Mouse (Mus musculus) myocyte (in vitro differentiated cells): ENCODE results near the gene Card6. TPM values are rescaled to one million over a fixed set of nuclear protein-coding genes. Genes with fewer than 3 reads are reported as not detected.

Experiments
- H3K27me3 ChIP-seq: one replicate; pipeline ENCODE4 v1.6.1; 2011; ENCODE audit not compliant: control insufficient read depth, insufficient read depth, insufficient read length
- H3K36me3 ChIP-seq: one replicate; pipeline ENCODE4 v1.6.1; 2011; ENCODE audit not compliant: control insufficient read depth, insufficient read depth
- H3K4me2 ChIP-seq: one replicate; pipeline ENCODE4 v1.6.1; 2011; ENCODE audit warnings: low read depth, control low read depth
- H3K4me3 ChIP-seq: one replicate; pipeline ENCODE4 v1.5.1; 2011; ENCODE audit warnings: mild to moderate bottlenecking, control low read depth, moderate library complexity
- H3K79me2 ChIP-seq: one replicate; pipeline ENCODE4 v1.6.1; 2011; ENCODE audit not compliant: control insufficient read depth, insufficient read depth
- H3ac ChIP-seq: one replicate; pipeline ENCODE4 v1.6.1; 2011; ENCODE audit not compliant: control insufficient read depth, insufficient read length
- CEBPB ChIP-seq: IDR thresholded peaks from 2 replicates; pipeline ENCODE4 v1.6.1; 2011; ENCODE audit warnings: mild to moderate bottlenecking, moderate library complexity; ENCODE audit not compliant: poor library complexity, insufficient read depth, severe bottlenecking
- E2F4 ChIP-seq: IDR thresholded peaks from one replicate; pipeline ENCODE4 v1.6.1; 2011; ENCODE audit warnings: mild to moderate bottlenecking, control low read depth, moderate library complexity; ENCODE audit not compliant: insufficient read depth
- MAX ChIP-seq: IDR thresholded peaks from one replicate; pipeline ENCODE4 v1.6.1; 2011; ENCODE audit warnings: low read depth, mild to moderate bottlenecking, control low read depth
- MYOD1 ChIP-seq, 3 experiments: IDR thresholded peaks; one replicate each; pipeline ENCODE4 v1.6.1; 2011; ENCODE audit warnings: control low read depth in 2 of 3, low read depth in 2 of 3, mild to moderate bottlenecking in 2 of 3, moderate library complexity in 1 of 3; ENCODE audit not compliant: insufficient read length in 2 of 3, control insufficient read depth in 1 of 3
- MYOG ChIP-seq, 3 experiments: IDR thresholded peaks; one replicate each; pipeline ENCODE4 v1.6.1; 2011; ENCODE audit warnings: control low read depth in 2 of 3, low read depth in 2 of 3, mild to moderate bottlenecking in 2 of 3; ENCODE audit not compliant: insufficient read length in 2 of 3, control insufficient read depth in 1 of 3, insufficient read depth in 1 of 3
- POLR2A ChIP-seq: IDR thresholded peaks from one replicate; pipeline ENCODE4 v1.6.1; 2011; ENCODE audit warnings: low read depth, mild to moderate bottlenecking, control low read depth, moderate library complexity; ENCODE audit not compliant: insufficient read length
- POLR2AphosphoS2 ChIP-seq: IDR thresholded peaks from one replicate; pipeline ENCODE4 v1.6.1; 2011; ENCODE audit warnings: low read depth, control low read depth; ENCODE audit not compliant: insufficient read length
- REST ChIP-seq: IDR thresholded peaks from one replicate; pipeline ENCODE4 v1.6.1; 2011; ENCODE audit warnings: mild to moderate bottlenecking, control low read depth, moderate library complexity; ENCODE audit not compliant: insufficient read depth, insufficient read length
- SRF ChIP-seq: IDR thresholded peaks from one replicate; pipeline ENCODE4 v1.6.1; 2011; ENCODE audit warnings: low read depth; ENCODE audit not compliant: control insufficient read depth, insufficient read length
- TCF12 ChIP-seq: IDR thresholded peaks from one replicate; pipeline ENCODE4 v1.6.1; 2011; ENCODE audit warnings: mild to moderate bottlenecking, control low read depth; ENCODE audit not compliant: poor library complexity, insufficient read depth, severe bottlenecking
- TCF3 ChIP-seq: IDR thresholded peaks from one replicate; pipeline ENCODE4 v1.6.1; 2011; ENCODE audit warnings: low read depth, control low read depth; ENCODE audit not compliant: insufficient read length
- USF1 ChIP-seq: IDR thresholded peaks from one replicate; pipeline ENCODE4 v1.6.1; 2011; ENCODE audit warnings: low read depth, mild to moderate bottlenecking, control low read depth, moderate library complexity
- polyA plus RNA-seq: library from polyadenylated mRNA; unstranded; fragments of >200 nt; fragmentation: generic; extraction: Trizol; gene quantifications from one replicate; pipeline ENCODE4 v1.2.1, GENCODE M21; 2012; ENCODE audit warnings: missing spikeins

Gene Card6
- polyA plus RNA-seq, 1 experiment = 4.2 TPM

- Histone ChIP-seq H3K79me2 (no peaks in the 10 kb centered on the region), H3K4me3 (no peak overlapping the region), H3K36me3 (peaks cover 3% of the 10 kb centered on the region), H3ac (no peak overlapping the region), H3K27me3 (no peaks in the 10 kb centered on the region), H3K4me2 (no peak overlapping the region)
- TF ChIP-seq REST (no peak), MYOD1 (IDR thresholded peaks at IDR 0.05; ENCODE audit: control insufficient read depth in 1 of 3, insufficient read length in 2 of 3, low read depth in 2 of 3) (no peak), E2F4 (no peak), SRF (no peak), POLR2AphosphoS2 (no peak), USF1 (no peak), MAX (no peak), CEBPB (no peak), TCF3 (no peak)
Observed at GRCm38 (mm10) chr15:5129111-5129805, 20.9 kb upstream of the Card6 start.

- H3K79me2 ChIP-seq = no peaks in the 10 kb centered on the region
- H3K36me3 ChIP-seq = peaks cover 9% of the 10 kb centered on the region
- H3K27me3 ChIP-seq = no peaks in the 10 kb centered on the region
- H3ac ChIP-seq = no peak overlapping the region
- H3K4me2 ChIP-seq = no peak overlapping the region
- TF ChIP-seq POLR2A (no peak), TCF3 (no peak), USF1 (no peak), TCF12 (no peak), CEBPB (no peak), MYOG (IDR thresholded peaks at IDR 0.05; ENCODE audit: control insufficient read depth in 1 of 3, insufficient read depth in 1 of 3, insufficient read length in 2 of 3, low read depth in 2 of 3) (no peak), E2F4 (no peak), REST (no peak), MAX (no peak), MYOD1 (IDR thresholded peaks at IDR 0.05; ENCODE audit: control insufficient read depth in 1 of 3, insufficient read length in 2 of 3, low read depth in 2 of 3) (no peak), POLR2AphosphoS2 (no peak), SRF (no peak)
- H3K4me3 ChIP-seq = no peak overlapping the region
Observed at GRCm38 (mm10) chr15:5128176-5128940, 20.0 kb upstream of the Card6 start.

GRCm38 (mm10) chr15:5127487-5127886 lies 19.1 kb upstream of the Card6 start:
- no peaks in the 10 kb centered on the region for H3K79me2 ChIP-seq
- H3K27me3 ChIP-seq = no peaks in the 10 kb centered on the region
- TF ChIP-seq USF1 (no peak), POLR2AphosphoS2 (no peak), TCF12 (no peak), TCF3 (no peak), SRF (no peak), MYOG (IDR thresholded peaks at IDR 0.05; ENCODE audit: control insufficient read depth in 1 of 3, insufficient read depth in 1 of 3, insufficient read length in 2 of 3, low read depth in 2 of 3) (no peak), CEBPB (no peak), MAX (no peak), E2F4 (no peak)
- H3K36me3 ChIP-seq = peaks cover 17% of the 10 kb centered on the region
- no peak overlapping the region for H3K4me3 ChIP-seq
- no peak overlapping the region for H3ac ChIP-seq
- H3K4me2 ChIP-seq = no peak overlapping the region

- no peak for TF ChIP-seq USF1
- no peak for TF ChIP-seq MYOD1 (IDR thresholded peaks at IDR 0.05; ENCODE audit: control insufficient read depth in 1 of 3, insufficient read length in 2 of 3, low read depth in 2 of 3)
- no peak for TF ChIP-seq TCF12
- no peak for TF ChIP-seq MAX
- TF ChIP-seq CEBPB = peak; percentile 82
- TF ChIP-seq SRF = no peak
- no peak for TF ChIP-seq TCF3
- Histone ChIP-seq H3K4me2 (no peak overlapping the region), H3K4me3 (no peak overlapping the region), H3K79me2 (no peaks in the 10 kb centered on the region), H3ac (no peak overlapping the region), H3K27me3 (no peaks in the 10 kb centered on the region), H3K36me3 (peaks cover 28% of the 10 kb centered on the region)
Observed at GRCm38 (mm10) chr15:5126456-5126855, 18.1 kb upstream of the Card6 start.

GRCm38 (mm10) chr15:5121535-5122313 lies 13.4 kb upstream of the Card6 start:
- no peak overlapping the region for H3ac ChIP-seq
- H3K4me2 ChIP-seq = no peak overlapping the region
- peaks cover 31% of the 10 kb centered on the region for H3K79me2 ChIP-seq
- peaks cover 72% of the 10 kb centered on the region for H3K36me3 ChIP-seq
- H3K4me3 ChIP-seq = no peak overlapping the region
- TF ChIP-seq TCF12 (no peak), MYOD1 (IDR thresholded peaks at IDR 0.05; ENCODE audit: control insufficient read depth in 1 of 3, insufficient read length in 2 of 3, low read depth in 2 of 3) (no peak), POLR2A (peak; percentile 32), POLR2AphosphoS2 (peak; percentile 88)
- no peaks in the 10 kb centered on the region for H3K27me3 ChIP-seq
